12 mouse cellular contexts compared by ENCODE assay signal in the genomic region with DNA sequence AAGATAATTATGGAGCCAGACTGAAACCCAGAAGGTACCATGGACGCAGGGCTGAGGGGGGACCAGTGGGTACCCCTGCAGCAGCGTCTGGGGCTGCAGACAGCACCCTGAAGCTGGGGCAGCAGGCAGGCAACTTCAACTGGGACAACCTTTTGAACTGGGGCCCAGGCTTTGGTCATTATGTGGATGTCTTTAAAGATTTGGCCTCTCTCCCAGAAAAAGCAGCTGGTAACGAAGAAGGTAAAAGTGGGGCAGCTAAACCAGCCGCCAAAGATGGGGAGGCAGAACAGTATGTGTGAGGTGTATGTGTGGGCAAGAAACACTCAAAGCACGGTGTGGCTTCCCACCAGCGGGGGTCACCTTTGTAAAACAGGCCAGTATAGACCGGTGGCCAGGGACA.
DNase-seq lines count a peak whose midpoint lies in the region; ATAC-seq and TF ChIP-seq lines count a peak whose summit lies in the region.
"Had no signal": no experiment of that assay in that cellular context is flagged by ENCODE, and none has a peak within 500 bp of the region (broad histone marks: within the 10 kb centered on the region; RNA-seq: fewer than 3 reads in every experiment).

No protein-coding gene starts in this region.

- H3K27ac ChIP-seq in midbrain, postnatal 0 days (ENCODE audit: low read depth, low read length): no peak overlapping the region
- H3K27ac ChIP-seq in midbrain, embryonic 11.5 days (ENCODE audit: low read depth, low read length): no peak overlapping the region
- H3K27ac ChIP-seq: midbrain, embryonic 12.5 days had no signal

- H3K4me3 ChIP-seq in midbrain, postnatal 0 days (ENCODE audit: low read depth, low read length): no peak overlapping the region
- H3K4me3 ChIP-seq in midbrain, embryonic 11.5 days (ENCODE audit: low read depth, low read length): no peak overlapping the region
- H3K4me3 ChIP-seq: heart, embryonic 12.5 days; midbrain, embryonic 12.5 days had no signal

- no peaks in the 10 kb centered on the region for H3K4me1 ChIP-seq in midbrain, postnatal 0 days (ENCODE audit: insufficient read depth, low read length)
- H3K4me1 ChIP-seq in midbrain, embryonic 11.5 days (ENCODE audit: control insufficient read depth, insufficient read depth, low read length): no peaks in the 10 kb centered on the region
- H3K4me1 ChIP-seq: heart, embryonic 12.5 days had no signal

- 0 out of 2 replicates have a peak, but pooled peaks have one; percentile 27 for ATAC-seq in midbrain, postnatal 0 days (ENCODE audit: low FRiP score)
- no peak for ATAC-seq in midbrain, embryonic 11.5 days (ENCODE audit: low FRiP score)
- ATAC-seq: inflammation-experienced regulatory T-cells, adult 6 months had no signal

- WGBS in midbrain, postnatal 0 days: 66% methylated on average over 7 of the region's 7 CpGs
- WGBS in midbrain, embryonic 11.5 days: 83% methylated on average over 7 of the region's 7 CpGs

- H3K9me3 ChIP-seq in midbrain, postnatal 0 days (ENCODE audit: low read length): no peaks in the 10 kb centered on the region
- H3K9me3 ChIP-seq in midbrain, embryonic 11.5 days (ENCODE audit: control insufficient read depth, low read length): no peaks in the 10 kb centered on the region
- H3K9me3 ChIP-seq: heart, embryonic 12.5 days; midbrain, embryonic 12.5 days had no signal

- peak; percentile 12 for DNase-seq in cerebellum, adult 9-10 months
- no peak for DNase-seq in cerebellum, postnatal 4 days (ENCODE audit: low spot score in 2 of 2)
- peak; percentile 50 for DNase-seq in midbrain, postnatal 0 days (ENCODE audit: low spot score)
- no peak for DNase-seq in midbrain, embryonic 11.5 days (ENCODE audit: low spot score, missing footprints)
- peak; percentile 11 to 29 for DNase-seq in layer of hippocampus, postnatal 10 days (ENCODE audit: low spot score in 2 of 2)
- peak; percentile 7 for DNase-seq in right cerebral cortex, postnatal 14 days
- no peak for DNase-seq in kidney, postnatal 14 days
- DNase-seq in kidney, adult 8-10 months: no peak
- DNase-seq: embryo, embryonic 11 days had no signal

- peaks cover 22% of the 10 kb centered on the region for H3K36me3 ChIP-seq in midbrain, postnatal 0 days (ENCODE audit: insufficient read depth, low read length)
- H3K36me3 ChIP-seq in midbrain, embryonic 11.5 days (ENCODE audit: control insufficient read depth, insufficient read depth, low read length): peaks cover 27% of the 10 kb centered on the region

- H3K9ac ChIP-seq in midbrain, postnatal 0 days (replicated peaks; ENCODE audit: low read length, poor library complexity, severe bottlenecking): no peak overlapping the region
- no peak overlapping the region for H3K9ac ChIP-seq in midbrain, embryonic 11.5 days (ENCODE audit: low read length)
- H3K9ac ChIP-seq: heart, embryonic 12.5 days; midbrain, embryonic 12.5 days had no signal

- H3K4me2 ChIP-seq in midbrain, postnatal 0 days (ENCODE audit: low read depth, low read length, poor library complexity, severe bottlenecking): no peak overlapping the region
- no peak overlapping the region for H3K4me2 ChIP-seq in midbrain, embryonic 11.5 days
- H3K4me2 ChIP-seq: heart, embryonic 12.5 days; midbrain, embryonic 12.5 days had no signal

- no peaks in the 10 kb centered on the region for H3K27me3 ChIP-seq in midbrain, postnatal 0 days (ENCODE audit: insufficient read depth, low read length)
- H3K27me3 ChIP-seq in midbrain, embryonic 11.5 days (ENCODE audit: control insufficient read depth, insufficient read depth, low read length): no peaks in the 10 kb centered on the region
- H3K27me3 ChIP-seq: heart, embryonic 12.5 days; midbrain, embryonic 12.5 days had no signal

- TF ChIP-seq CTCF in midbrain, postnatal 0 days (IDR thresholded peaks at IDR 0.05): no peak

Comparison
In these comparisons a context has a peak if more than half of its experiments do, and no peak if none do; other contexts are left out.
1. DNase-seq: peak in cerebellum, adult 9-10 months (single experiment), midbrain, postnatal 0 days (single experiment), layer of hippocampus, postnatal 10 days (2 of 2) and right cerebral cortex, postnatal 14 days (single experiment); none in cerebellum, postnatal 4 days (0 of 2), midbrain, embryonic 11.5 days (single experiment), kidney, postnatal 14 days (single experiment) and kidney, adult 8-10 months (0 of 2).